Mouse (Mus musculus): ENCODE measurements at regions not wholly inside any gene's neighbourhood (a gene's known extent, or its start where the extent isn't known, plus 50 kb on each side); places are given as distances from the start of the nearest gene placed in this dataset.
"Not testable (repeated sequence)": the region's sequence is repeated elsewhere in the genome, so short reads cannot be mapped to it uniquely, and the experiment has no call there.

GRCm38 (mm10) chr3:5806947-5807575 lies 56.5 kb downstream of the Gm8797 start:
- intact Hi-C loops (cut with DNase I): no loop called here
- no peak for DNase-seq

GRCm38 (mm10) chr3:5811071-5811590 lies 60.5 kb downstream of the Gm8797 start:
- intact Hi-C loops (cut with DNase I): no loop called here
- DNase-seq: no peak

- DNase-seq; intact Hi-C loops (cut with DNase I): not testable (repeated sequence)
Observed at GRCm38 (mm10) chr3:5820243-5820642, 69.6 kb downstream of the Gm8797 start.

- intact Hi-C loops (cut with DNase I): not testable (repeated sequence)
- peak; percentile 100 for DNase-seq
Observed at GRCm38 (mm10) chr3:5860237-5860636, 109.6 kb downstream of the Gm8797 start.

- DNase-seq: no peak
- intact Hi-C loops (cut with DNase I): no loop called here
Observed at GRCm38 (mm10) chr3:5870407-5870806, 119.8 kb downstream of the Gm8797 start.

- DNase-seq: no peak
Observed at GRCm38 (mm10) chr3:5879113-5879512, 128.5 kb downstream of the Gm8797 start.

GRCm38 (mm10) chr3:5917536-5917935 lies 166.9 kb downstream of the Gm8797 start:
- intact Hi-C loops (cut with DNase I): no loop called here
- DNase-seq: no peak

More at GRCm38 (mm10) chr3:5879113-5879512, 128.5 kb downstream of the Gm8797 start:
- intact Hi-C loops (cut with DNase I): no loop called here

GRCm38 (mm10) chr3:5950243-5950642 lies 199.6 kb downstream of the Gm8797 start:
- intact Hi-C loops (cut with DNase I); DNase-seq: not testable (repeated sequence)

- DNase-seq; intact Hi-C loops (cut with DNase I): not testable (repeated sequence)
Observed at GRCm38 (mm10) chr3:5989011-5989645, 238.5 kb downstream of the Gm8797 start.

- intact Hi-C loops (cut with DNase I): no loop called here
- no peak for DNase-seq
Observed at GRCm38 (mm10) chr3:6004423-6004822, 253.8 kb downstream of the Gm8797 start.

GRCm38 (mm10) chr3:6018749-6019148 lies 268.1 kb downstream of the Gm8797 start:
- DNase-seq: no peak
- intact Hi-C loops (cut with DNase I): no loop called here

GRCm38 (mm10) chr3:6041325-6041724 lies 290.7 kb downstream of the Gm8797 start:
- DNase-seq; intact Hi-C loops (cut with DNase I): not testable (repeated sequence)

GRCm38 (mm10) chr3:6049472-6050045 lies 299.0 kb downstream of the Gm8797 start:
- no peak for DNase-seq
- intact Hi-C loops (cut with DNase I): no loop called here

- DNase-seq: no peak
- intact Hi-C loops (cut with DNase I): no loop called here
Observed at GRCm38 (mm10) chr3:6051901-6052300, 301.3 kb downstream of the Gm8797 start.

- no peak for DNase-seq
- intact Hi-C loops (cut with DNase I): no loop called here
Observed at GRCm38 (mm10) chr3:6083855-6084254, 333.2 kb downstream of the Gm8797 start.

GRCm38 (mm10) chr3:6087267-6087666 lies 336.7 kb downstream of the Gm8797 start:
- DNase-seq: no peak
- intact Hi-C loops (cut with DNase I): no loop called here

GRCm38 (mm10) chr3:6093931-6094330 lies 343.3 kb downstream of the Gm8797 start:
- no peak for DNase-seq
- intact Hi-C loops (cut with DNase I): no loop called here

- DNase-seq; intact Hi-C loops (cut with DNase I): not testable (repeated sequence)
Observed at GRCm38 (mm10) chr3:6094410-6094809, 343.8 kb downstream of the Gm8797 start.

GRCm38 (mm10) chr3:6100863-6101262 lies 350.3 kb downstream of the Gm8797 start:
- DNase-seq: no peak
- intact Hi-C loops (cut with DNase I): no loop called here

- no peak for DNase-seq
- intact Hi-C loops (cut with DNase I): no loop called here
Observed at GRCm38 (mm10) chr3:6102866-6103265, 352.3 kb downstream of the Gm8797 start.

- intact Hi-C loops (cut with DNase I): no loop called here
- no peak for DNase-seq
Observed at GRCm38 (mm10) chr3:6106659-6107058, 356.1 kb downstream of the Gm8797 start.

Data from heart, postnatal 36 days (tissue).